Mouse (Mus musculus): ENCODE measurements at regions not wholly inside any gene's neighbourhood (a gene's known extent, or its start where the extent isn't known, plus 50 kb on each side); places are given as distances from the start of the nearest gene placed in this dataset.

GRCm38 (mm10) chr11:55712350-55712749 lies 104.4 kb upstream of the Glra1 start:
- peak; percentile 66 for DNase-seq (ENCODE audit: low read depth, low spot score)

GRCm38 (mm10) chr11:55707467-55707866 lies 99.5 kb upstream of the Glra1 start:
- DNase-seq (ENCODE audit: low read depth, low spot score) = peak; percentile 43

- DNase-seq (ENCODE audit: low read depth, low spot score) = no peak
These were observed 93.9 kb upstream of the Glra1 start for GRCm38 (mm10) chr11:55701921-55702320.

- no peak for DNase-seq (ENCODE audit: low read depth, low spot score)
These were observed 77.1 kb upstream of the Glra1 start for GRCm38 (mm10) chr11:55685031-55685519.

GRCm38 (mm10) chr11:55682351-55682961 lies 74.5 kb upstream of the Glra1 start:
- DNase-seq (ENCODE audit: low read depth, low spot score) = no peak

- DNase-seq (ENCODE audit: low read depth, low spot score) = peak; percentile 30
These were observed 73.4 kb upstream of the Glra1 start for GRCm38 (mm10) chr11:55681226-55681980.

- no peak for DNase-seq (ENCODE audit: low read depth, low spot score)
These were observed 55.1 kb upstream of the Glra1 start for GRCm38 (mm10) chr11:55663108-55663507.

GRCm38 (mm10) chr11:55662283-55662682 lies 54.3 kb upstream of the Glra1 start:
- DNase-seq (ENCODE audit: low read depth, low spot score) = no peak
